Mouse (Mus musculus): Measurements from ENCODE around the gene Fdx1. TPM values are rescaled to one million over a fixed set of nuclear protein-coding genes. Genes with fewer than 3 reads are reported as not detected.

Gene Fdx1
- polyA plus RNA-seq, 1 experiment from 2014 or later = 32.2 TPM

- Histone ChIP-seq H3K36me3 (ENCODE audit: control insufficient read depth, insufficient read depth) (no peaks in the 10 kb centered on the region; the same call in 1 of the 2 replicates), H3K9me3 (replicated peaks; ENCODE audit: control insufficient read depth, low read length) (no peaks in the 10 kb centered on the region), H3K4me3 (ENCODE audit: low read depth, low read length) (no peak overlapping the region), H3K4me1 (ENCODE audit: control insufficient read depth, low read depth, low read length) (no peaks in the 10 kb centered on the region), H3K4me2 (ENCODE audit: low read depth, low read length) (no peak overlapping the region), H3K27ac (ENCODE audit: low read length) (no peak overlapping the region), H3K27me3 (ENCODE audit: control insufficient read depth, insufficient read depth, low read depth, low read length) (no peaks in the 10 kb centered on the region), H3K9ac (ENCODE audit: low read depth, low read length) (no peak overlapping the region)
- no peak for ATAC-seq (ENCODE audit: low read depth)
- 66% methylated on average over 2 of the region's 2 CpGs for WGBS (ENCODE audit: insufficient replicate concordance)
These were observed 12.0 kb downstream of the Fdx1 start for GRCm38 (mm10) chr9:51951337-51951736.

- Histone ChIP-seq H3K27me3 (ENCODE audit: control insufficient read depth, insufficient read depth, low read depth, low read length) (no peaks in the 10 kb centered on the region), H3K9me3 (replicated peaks; ENCODE audit: control insufficient read depth, low read length) (no peaks in the 10 kb centered on the region), H3K4me2 (ENCODE audit: low read depth, low read length) (no peak overlapping the region), H3K4me3 (ENCODE audit: low read depth, low read length) (no peak overlapping the region), H3K4me1 (ENCODE audit: control insufficient read depth, low read depth, low read length) (no peaks in the 10 kb centered on the region), H3K9ac (ENCODE audit: low read depth, low read length) (no peak overlapping the region), H3K27ac (ENCODE audit: low read length) (no peak overlapping the region), H3K36me3 (ENCODE audit: control insufficient read depth, insufficient read depth) (no peaks in the 10 kb centered on the region; the same call in 1 of the 2 replicates)
- WGBS (ENCODE audit: insufficient replicate concordance) = 65% methylated on average over 1 of the region's 1 CpGs
- ATAC-seq (ENCODE audit: low read depth) = no peak
These were observed 12.7 kb downstream of the Fdx1 start for GRCm38 (mm10) chr9:51950667-51951066.

GRCm38 (mm10) chr9:51950225-51950624 lies 13.1 kb downstream of the Fdx1 start:
- WGBS (ENCODE audit: insufficient replicate concordance) = 56% methylated on average over 3 of the region's 3 CpGs
- Histone ChIP-seq H3K4me2 (ENCODE audit: low read depth, low read length) (no peak overlapping the region), H3K4me3 (ENCODE audit: low read depth, low read length) (no peak overlapping the region), H3K27me3 (ENCODE audit: control insufficient read depth, insufficient read depth, low read depth, low read length) (no peaks in the 10 kb centered on the region), H3K9ac (ENCODE audit: low read depth, low read length) (no peak overlapping the region), H3K27ac (ENCODE audit: low read length) (no peak overlapping the region), H3K4me1 (ENCODE audit: control insufficient read depth, low read depth, low read length) (no peaks in the 10 kb centered on the region), H3K36me3 (ENCODE audit: control insufficient read depth, insufficient read depth) (no peaks in the 10 kb centered on the region; the same call in 1 of the 2 replicates), H3K9me3 (replicated peaks; ENCODE audit: control insufficient read depth, low read length) (no peaks in the 10 kb centered on the region)
- no peak for ATAC-seq (ENCODE audit: low read depth)

GRCm38 (mm10) chr9:51943934-51944333 lies 19.4 kb downstream of the Fdx1 start:
- no peaks in the 10 kb centered on the region for H3K4me1 ChIP-seq (ENCODE audit: control insufficient read depth, low read depth, low read length)
- no peak overlapping the region for H3K4me2 ChIP-seq (ENCODE audit: low read depth, low read length)
- H3K4me3 ChIP-seq (ENCODE audit: low read depth, low read length) = no peak overlapping the region
- ATAC-seq (ENCODE audit: low read depth) = no peak
- H3K27me3 ChIP-seq (ENCODE audit: control insufficient read depth, insufficient read depth, low read depth, low read length) = no peaks in the 10 kb centered on the region
- no peaks in the 10 kb centered on the region; the same call in 1 of the 2 replicates for H3K36me3 ChIP-seq (ENCODE audit: control insufficient read depth, insufficient read depth)
- no peak overlapping the region for H3K9ac ChIP-seq (ENCODE audit: low read depth, low read length)
- 74% methylated on average over 6 of the region's 6 CpGs for WGBS (ENCODE audit: insufficient replicate concordance)
- no peak overlapping the region for H3K27ac ChIP-seq (ENCODE audit: low read length)
- no peaks in the 10 kb centered on the region for H3K9me3 ChIP-seq (replicated peaks; ENCODE audit: control insufficient read depth, low read length)

GRCm38 (mm10) chr9:51934641-51935040 lies 28.7 kb downstream of the Fdx1 start:
- Histone ChIP-seq H3K4me2 (ENCODE audit: low read depth, low read length) (no peak overlapping the region), H3K27me3 (ENCODE audit: control insufficient read depth, insufficient read depth, low read depth, low read length) (no peaks in the 10 kb centered on the region), H3K36me3 (ENCODE audit: control insufficient read depth, insufficient read depth) (no peaks in the 10 kb centered on the region), H3K9me3 (replicated peaks; ENCODE audit: control insufficient read depth, low read length) (no peaks in the 10 kb centered on the region), H3K4me1 (ENCODE audit: control insufficient read depth, low read depth, low read length) (no peaks in the 10 kb centered on the region), H3K4me3 (ENCODE audit: low read depth, low read length) (no peak overlapping the region), H3K27ac (ENCODE audit: low read length) (no peak overlapping the region), H3K9ac (ENCODE audit: low read depth, low read length) (no peak overlapping the region)
- WGBS (ENCODE audit: insufficient replicate concordance) = 43% methylated on average over 1 of the region's 1 CpGs
- ATAC-seq (ENCODE audit: low read depth) = no peak

- no peaks in the 10 kb centered on the region for H3K4me1 ChIP-seq (ENCODE audit: control insufficient read depth, low read depth, low read length)
These were observed 31.4 kb downstream of the Fdx1 start for GRCm38 (mm10) chr9:51931997-51932396.

GRCm38 (mm10) chr9:51931054-51931690 lies 32.2 kb downstream of the Fdx1 start:
- Histone ChIP-seq H3K9ac (ENCODE audit: low read depth, low read length) (no peak overlapping the region), H3K36me3 (ENCODE audit: control insufficient read depth, insufficient read depth) (no peaks in the 10 kb centered on the region), H3K4me1 (ENCODE audit: control insufficient read depth, low read depth, low read length) (no peaks in the 10 kb centered on the region), H3K27ac (ENCODE audit: low read length) (no peak overlapping the region), H3K4me2 (ENCODE audit: low read depth, low read length) (no peak overlapping the region), H3K4me3 (ENCODE audit: low read depth, low read length) (no peak overlapping the region), H3K9me3 (replicated peaks; ENCODE audit: control insufficient read depth, low read length) (no peaks in the 10 kb centered on the region), H3K27me3 (ENCODE audit: control insufficient read depth, insufficient read depth, low read depth, low read length) (no peaks in the 10 kb centered on the region)
- WGBS (ENCODE audit: insufficient replicate concordance) = 78% methylated on average over 7 of the region's 7 CpGs
- no peak for ATAC-seq (ENCODE audit: low read depth)

More at GRCm38 (mm10) chr9:51931997-51932396, 31.4 kb downstream of the Fdx1 start:
- no peak overlapping the region for H3K4me3 ChIP-seq (ENCODE audit: low read depth, low read length)
- no peak for ATAC-seq (ENCODE audit: low read depth)
- no peaks in the 10 kb centered on the region for H3K9me3 ChIP-seq (replicated peaks; ENCODE audit: control insufficient read depth, low read length)
- H3K9ac ChIP-seq (ENCODE audit: low read depth, low read length) = no peak overlapping the region
- no peak overlapping the region for H3K27ac ChIP-seq (ENCODE audit: low read length)
- H3K27me3 ChIP-seq (ENCODE audit: control insufficient read depth, insufficient read depth, low read depth, low read length) = no peaks in the 10 kb centered on the region
- H3K36me3 ChIP-seq (ENCODE audit: control insufficient read depth, insufficient read depth) = no peaks in the 10 kb centered on the region
- H3K4me2 ChIP-seq (ENCODE audit: low read depth, low read length) = no peak overlapping the region
- WGBS (ENCODE audit: insufficient replicate concordance) = 64% methylated on average over 3 of the region's 3 CpGs

- WGBS (ENCODE audit: insufficient replicate concordance) = 39% methylated on average over 5 of the region's 5 CpGs
- no peak overlapping the region for H3K27ac ChIP-seq (ENCODE audit: low read length)
- no peak overlapping the region for H3K4me3 ChIP-seq (ENCODE audit: low read depth, low read length)
- no peak overlapping the region for H3K9ac ChIP-seq (ENCODE audit: low read depth, low read length)
- no peaks in the 10 kb centered on the region for H3K9me3 ChIP-seq (replicated peaks; ENCODE audit: control insufficient read depth, low read length)
- no peaks in the 10 kb centered on the region for H3K36me3 ChIP-seq (ENCODE audit: control insufficient read depth, insufficient read depth)
- H3K4me2 ChIP-seq (ENCODE audit: low read depth, low read length) = no peak overlapping the region
- no peak for ATAC-seq (ENCODE audit: low read depth)
- no peaks in the 10 kb centered on the region for H3K4me1 ChIP-seq (ENCODE audit: control insufficient read depth, low read depth, low read length)
- no peaks in the 10 kb centered on the region for H3K27me3 ChIP-seq (ENCODE audit: control insufficient read depth, insufficient read depth, low read depth, low read length)
These were observed 33.4 kb downstream of the Fdx1 start for GRCm38 (mm10) chr9:51929972-51930371.

GRCm38 (mm10) chr9:51928659-51929058 lies 34.7 kb downstream of the Fdx1 start:
- no peak for ATAC-seq (ENCODE audit: low read depth)
- H3K27ac ChIP-seq (ENCODE audit: low read length) = no peak overlapping the region
- no peaks in the 10 kb centered on the region for H3K4me1 ChIP-seq (ENCODE audit: control insufficient read depth, low read depth, low read length)
- H3K27me3 ChIP-seq (ENCODE audit: control insufficient read depth, insufficient read depth, low read depth, low read length) = no peaks in the 10 kb centered on the region
- no peaks in the 10 kb centered on the region for H3K36me3 ChIP-seq (ENCODE audit: control insufficient read depth, insufficient read depth)
- H3K9me3 ChIP-seq (replicated peaks; ENCODE audit: control insufficient read depth, low read length) = no peaks in the 10 kb centered on the region
- 62% methylated on average over 7 of the region's 7 CpGs for WGBS (ENCODE audit: insufficient replicate concordance)
- no peak overlapping the region for H3K9ac ChIP-seq (ENCODE audit: low read depth, low read length)
- H3K4me3 ChIP-seq (ENCODE audit: low read depth, low read length) = no peak overlapping the region
- H3K4me2 ChIP-seq (ENCODE audit: low read depth, low read length) = no peak overlapping the region
